11 mouse cellular contexts compared by ENCODE assay signal in the genomic region with DNA sequence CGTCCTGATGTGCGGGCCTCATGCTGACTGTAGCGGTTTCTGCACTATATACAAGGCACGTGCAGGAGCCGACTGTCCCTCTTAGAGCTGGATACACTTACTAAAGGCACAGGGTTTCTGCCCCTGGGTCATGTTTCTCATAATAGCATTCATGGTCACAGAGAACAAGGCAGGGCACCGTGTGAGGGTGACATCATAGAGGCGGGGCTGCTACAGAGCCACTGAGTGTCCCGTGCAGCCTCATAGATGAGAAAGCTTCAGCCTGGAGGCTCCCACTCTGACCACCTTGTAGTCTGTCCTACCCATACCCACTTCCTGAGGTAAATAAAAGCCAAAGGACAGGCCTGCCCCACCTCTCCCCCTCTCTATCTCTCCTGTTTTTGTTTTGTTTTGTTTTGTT.
A peak's percentile ranks its signal among the peaks of the same experiment; 100 is the strongest.
DNase-seq lines count a peak whose midpoint lies in the region; ATAC-seq and TF ChIP-seq lines count a peak whose summit lies in the region.
"Had no signal": no experiment of that assay in that cellular context is flagged by ENCODE, and none has a peak within 500 bp of the region (broad histone marks: within the 10 kb centered on the region; RNA-seq: fewer than 3 reads in every experiment).

No protein-coding gene starts in this region.

- TF ChIP-seq CTCF in hindbrain, postnatal 0 days (IDR thresholded peaks at IDR 0.05; ENCODE audit: low read depth): no peak

- H3K4me2 ChIP-seq in hindbrain, postnatal 0 days (ENCODE audit: low read depth, low read length): no peak overlapping the region
- no peak overlapping the region for H3K4me2 ChIP-seq in hindbrain, embryonic 14.5 days (replicated peaks)

- no peaks in the 10 kb centered on the region for H3K36me3 ChIP-seq in hindbrain, embryonic 10.5 days
- H3K36me3 ChIP-seq in hindbrain, postnatal 0 days (ENCODE audit: insufficient read depth, low read length): no peaks in the 10 kb centered on the region
- H3K36me3 ChIP-seq in hindbrain, embryonic 14.5 days (replicated peaks; ENCODE audit: control insufficient read depth, insufficient read depth): no peaks in the 10 kb centered on the region

- no peak overlapping the region for H3K9ac ChIP-seq in hindbrain, postnatal 0 days (replicated peaks; ENCODE audit: low read length)
- H3K9ac ChIP-seq in hindbrain, embryonic 14.5 days: no peak overlapping the region
- H3K9ac ChIP-seq: liver, postnatal 0 days had no signal

- H3K4me3 ChIP-seq in hindbrain, embryonic 10.5 days: no peak overlapping the region
- no peak overlapping the region for H3K4me3 ChIP-seq in hindbrain, postnatal 0 days (ENCODE audit: low read length)
- H3K4me3 ChIP-seq in hindbrain, embryonic 14.5 days (replicated peaks; ENCODE audit: low read length): no peak overlapping the region

- no peak for ATAC-seq in hindbrain, postnatal 0 days
- 0 out of 2 replicates have a peak, but pooled peaks have one; percentile 35 for ATAC-seq in hindbrain, embryonic 14.5 days (ENCODE audit: low FRiP score)
- ATAC-seq: liver, postnatal 0 days had no signal

- H3K27me3 ChIP-seq in hindbrain, embryonic 10.5 days (ENCODE audit: insufficient read depth, poor library complexity, severe bottlenecking): 0 out of 2 replicates have a peak, but pooled peaks cover 3% of the 10 kb centered on the region
- H3K27me3 ChIP-seq in hindbrain, postnatal 0 days (ENCODE audit: insufficient read depth, low read length): no peaks in the 10 kb centered on the region
- no peaks in the 10 kb centered on the region for H3K27me3 ChIP-seq in hindbrain, embryonic 14.5 days (ENCODE audit: control insufficient read depth, insufficient read depth, low read length)

- WGBS in hindbrain, embryonic 10.5 days: 41% methylated on average over 8 of the region's 8 CpGs
- 44% methylated on average over 8 of the region's 8 CpGs for WGBS in hindbrain, postnatal 0 days
- 31% methylated on average over 8 of the region's 8 CpGs for WGBS in hindbrain, embryonic 14.5 days

- DNase-seq in hindbrain, embryonic 10.5 days (ENCODE audit: low spot score): no peak
- no peak for DNase-seq in hindbrain, postnatal 0 days (ENCODE audit: low spot score)
- peak; percentile 15 for DNase-seq in ZHBTc4 (ENCODE audit: low read depth, low spot score)
- peak; percentile 73 for DNase-seq in embryo, embryonic 10.5 days (ENCODE audit: low spot score)
- DNase-seq in hindbrain, embryonic 14.5 days (ENCODE audit: low spot score): no peak
- no peak for DNase-seq in liver
- DNase-seq in layer of hippocampus, postnatal 10 days (ENCODE audit: low spot score in 2 of 2): no peak
- no peak for DNase-seq in right cerebral cortex, adult 18-20 months
- DNase-seq: gastrocnemius, postnatal 36 days; liver, postnatal 0 days; spleen, adult 18-20 months had no signal

- peaks cover 14% of the 10 kb centered on the region for H3K9me3 ChIP-seq in hindbrain, embryonic 10.5 days
- no peaks in the 10 kb centered on the region for H3K9me3 ChIP-seq in hindbrain, postnatal 0 days (ENCODE audit: low read length)
- H3K9me3 ChIP-seq in hindbrain, embryonic 14.5 days (ENCODE audit: control insufficient read depth, low read length): no peaks in the 10 kb centered on the region

- H3K4me1 ChIP-seq in hindbrain, embryonic 10.5 days (replicated peaks): peaks cover 39% of the 10 kb centered on the region
- peaks cover 9% of the 10 kb centered on the region for H3K4me1 ChIP-seq in hindbrain, postnatal 0 days (ENCODE audit: insufficient read depth, low read length)
- H3K4me1 ChIP-seq in hindbrain, embryonic 14.5 days (replicated peaks; ENCODE audit: control insufficient read depth, insufficient read depth, low read length): peaks cover 26% of the 10 kb centered on the region

- H3K27ac ChIP-seq in hindbrain, embryonic 10.5 days: peak overlapping the region; percentile 83
- no peak overlapping the region for H3K27ac ChIP-seq in hindbrain, postnatal 0 days
- H3K27ac ChIP-seq in hindbrain, embryonic 14.5 days: no peak overlapping the region

Comparison
In these comparisons a context has a peak if more than half of its experiments do, and no peak if none do; other contexts are left out.
1. DNase-seq: peak in ZHBTc4 (single experiment) and embryo, embryonic 10.5 days (single experiment); none in hindbrain, embryonic 10.5 days (single experiment), hindbrain, postnatal 0 days (single experiment), hindbrain, embryonic 14.5 days (single experiment), liver (single experiment), layer of hippocampus, postnatal 10 days (0 of 2) and right cerebral cortex, adult 18-20 months (single experiment).